Mouse (Mus musculus) small intestine, adult 2 months (tissue): ENCODE results near the gene Copg2.

Experiments used
- CTCF ChIP-seq: fragments of 200-500 bp; IDR thresholded peaks from 2 replicates; pipeline ENCODE4 v1.5.1; 2012; ENCODE audit warnings: low read depth, mild to moderate bottlenecking, control low read depth, inconsistent platforms, low read length, moderate library complexity, mixed read lengths; ENCODE audit not compliant: insufficient replicate concordance, insufficient read length; ENCODE audit errors: extremely low read depth
- POLR2A ChIP-seq: fragments of 200-500 bp; IDR thresholded peaks from 2 replicates; pipeline ENCODE4 v1.6.1; 2012; ENCODE audit warnings: low read depth, mild to moderate bottlenecking, control low read depth, inconsistent platforms, low read length, moderate library complexity

DNA sequence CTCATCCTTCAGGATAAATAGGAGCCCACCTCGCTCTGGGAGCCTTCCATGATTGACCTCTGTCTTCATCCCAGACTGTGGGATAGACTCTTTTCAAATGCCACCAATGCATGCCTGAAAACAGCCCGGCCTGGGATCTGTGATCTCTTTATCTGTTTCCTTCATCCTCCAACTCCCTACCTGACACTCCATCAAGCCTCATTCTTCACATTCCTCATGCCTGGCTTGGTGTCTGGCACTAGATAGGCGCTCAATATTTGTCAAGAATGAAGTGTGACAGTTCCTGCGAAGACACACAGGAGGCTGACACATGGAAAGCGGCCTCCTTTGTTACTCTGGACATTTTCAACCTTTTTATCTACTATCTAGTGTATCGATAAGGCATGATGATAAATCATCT, 193.1 kb downstream of the Copg2 start:
- TF ChIP-seq CTCF: no peak
- no peak for TF ChIP-seq POLR2A
